Mouse (Mus musculus) MEL (cell line): ENCODE data around the gene Gm40193. TPM values are rescaled to one million over a fixed set of nuclear protein-coding genes. Genes with fewer than 3 reads are reported as not detected.

ENCODE experiments used
- DNase-seq: peaks from one replicate; pipeline ENCODE4 v3.0.0; 2011; ENCODE audit warnings: low read depth, low spot score
- H3K27ac ChIP-seq: 2 replicates; pipeline ENCODE4 v1.5.1; 2012; ENCODE audit warnings: low read depth, mild to moderate bottlenecking, control low read depth, low read length, moderate library complexity; ENCODE audit not compliant: control insufficient read depth
- H3K27me3 ChIP-seq, 2 experiments: fragments of 150-350 bp in 1 of 2; sonication (generic) in 1 of 2; 2 replicates each; pipeline ENCODE4 v1.6.1; 2012; ENCODE audit warnings: low read length in 2 of 2, mild to moderate bottlenecking in 2 of 2, improper control_type of control experiment in 1 of 2, moderate library complexity in 1 of 2; ENCODE audit not compliant: insufficient read depth in 2 of 2, control insufficient read depth in 1 of 2
- H3K36me3 ChIP-seq, 2 experiments: 2 replicates each; pipeline ENCODE4 v1.6.1; 2012 to 2014; ENCODE audit warnings: low read length in 2 of 2, improper control_type of control experiment in 1 of 2, inconsistent platforms in 1 of 2, mild to moderate bottlenecking in 1 of 2; ENCODE audit not compliant: insufficient read depth in 2 of 2, control insufficient read depth in 1 of 2
- H3K4me1 ChIP-seq, 2 experiments: fragments of 150-350 bp in 1 of 2; sonication (generic) in 1 of 2; 2 replicates each; pipeline ENCODE4 v1.6.1; 2012; ENCODE audit warnings: low read length in 2 of 2, improper control_type of control experiment in 1 of 2, mild to moderate bottlenecking in 1 of 2; ENCODE audit not compliant: insufficient read depth in 2 of 2, control insufficient read depth in 1 of 2
- H3K4me3 ChIP-seq, 2 experiments: fragments of 150-350 bp in 1 of 2; sonication (generic) in 1 of 2; 2 replicates each; pipeline ENCODE4 v1.5.1; 2012; ENCODE audit warnings: low read depth in 2 of 2, low read length in 2 of 2, mild to moderate bottlenecking in 2 of 2, moderate library complexity in 2 of 2, control low read depth in 1 of 2, improper control_type of control experiment in 1 of 2; ENCODE audit not compliant: control insufficient read depth in 1 of 2, insufficient read depth in 1 of 2
- H3K79me2 ChIP-seq: 2 replicates; pipeline ENCODE4 v1.6.1; 2012; ENCODE audit warnings: mild to moderate bottlenecking, low read length, moderate library complexity; ENCODE audit not compliant: control insufficient read depth, poor library complexity, insufficient read depth
- H3K9ac ChIP-seq: 2 replicates; pipeline ENCODE4 v1.6.1; 2012; ENCODE audit warnings: low read depth, mild to moderate bottlenecking, control low read depth, low read length, moderate library complexity; ENCODE audit not compliant: control insufficient read depth, poor library complexity, severe bottlenecking
- H3K9me3 ChIP-seq: fragments of 150-350 bp; sonication (generic); replicated peaks from 2 replicates; pipeline ENCODE4 v1.6.1; 2012; ENCODE audit warnings: mild to moderate bottlenecking, low read length, improper control_type of control experiment, moderate library complexity; ENCODE audit not compliant: insufficient read depth
- CTCF ChIP-seq, 3 experiments: IDR thresholded peaks in 2 of 3; conservative IDR thresholded peaks in 1 of 3; 2 replicates each; pipeline ENCODE4 v1.5.1; 2011 to 2012; ENCODE audit warnings: low read length in 3 of 3, low read depth in 2 of 3, mild to moderate bottlenecking in 2 of 3, improper control_type of control experiment in 1 of 3, inconsistent platforms in 1 of 3, mixed read lengths in 1 of 3, moderate library complexity in 1 of 3; ENCODE audit not compliant: control insufficient read depth in 1 of 3, insufficient read depth in 1 of 3, poor library complexity in 1 of 3, severe bottlenecking in 1 of 3
- ELF1 ChIP-seq: IDR thresholded peaks from 2 replicates; pipeline ENCODE4 v1.6.1; 2014; ENCODE audit warnings: low read depth, mild to moderate bottlenecking, inconsistent platforms, low read length, improper control_type of control experiment, moderate library complexity
- EP300 ChIP-seq, 2 experiments: IDR thresholded peaks; 2 replicates each; pipeline ENCODE4 v1.6.1; 2011; ENCODE audit warnings: improper control_type of control experiment in 2 of 2, low read length in 2 of 2, low read depth in 1 of 2, mild to moderate bottlenecking in 1 of 2
- ETS1 ChIP-seq: IDR thresholded peaks from 2 replicates; pipeline ENCODE4 v1.6.1; 2012; ENCODE audit warnings: low read depth, mild to moderate bottlenecking, inconsistent platforms, low read length, improper control_type of control experiment, moderate library complexity
- GABPA ChIP-seq: IDR thresholded peaks from 2 replicates; pipeline ENCODE4 v1.6.1; 2012; ENCODE audit warnings: low read depth, mild to moderate bottlenecking, inconsistent platforms, low read length, improper control_type of control experiment, moderate library complexity
- GATA1 ChIP-seq: IDR thresholded peaks from 2 replicates; pipeline ENCODE4 v1.6.1; 2011; ENCODE audit warnings: low read depth, low read length, improper control_type of control experiment
- MAX ChIP-seq: IDR thresholded peaks from 2 replicates; pipeline ENCODE4 v1.6.1; 2011; ENCODE audit warnings: low read length, improper control_type of control experiment
- MEF2A ChIP-seq: IDR thresholded peaks from 2 replicates; pipeline ENCODE4 v1.6.1; 2014; ENCODE audit warnings: low read depth, mild to moderate bottlenecking, inconsistent platforms, low read length, improper control_type of control experiment; ENCODE audit not compliant: poor library complexity, insufficient replicate concordance, severe bottlenecking; ENCODE audit errors: extremely low read depth
- MYC ChIP-seq: IDR thresholded peaks from 2 replicates; pipeline ENCODE4 v1.6.1; 2011; ENCODE audit warnings: low read depth, mild to moderate bottlenecking, low read length, improper control_type of control experiment, moderate library complexity
- POLR2AphosphoS2 ChIP-seq: IDR thresholded peaks from 2 replicates; pipeline ENCODE4 v1.6.1; 2011; ENCODE audit warnings: low read length, improper control_type of control experiment
- RAD21 ChIP-seq: IDR thresholded peaks from 2 replicates; pipeline ENCODE4 v1.6.1; 2011; ENCODE audit warnings: mild to moderate bottlenecking, low read depth, low read length, improper control_type of control experiment
- SIN3A ChIP-seq: IDR thresholded peaks from 2 replicates; pipeline ENCODE4 v1.6.1; 2012; ENCODE audit warnings: low read length, improper control_type of control experiment, inconsistent platforms
- TAL1 ChIP-seq: IDR thresholded peaks from 2 replicates; pipeline ENCODE4 v1.6.1; 2012; ENCODE audit warnings: mild to moderate bottlenecking, inconsistent platforms, low read length, moderate library complexity, mixed read lengths
- USF2 ChIP-seq, 2 experiments: IDR thresholded peaks; 2 replicates each; pipeline ENCODE4 v1.6.1; 2011 to 2012; ENCODE audit warnings: improper control_type of control experiment in 2 of 2, low read length in 2 of 2, borderline replicate concordance in 1 of 2, inconsistent platforms in 1 of 2, low read depth in 1 of 2, mild to moderate bottlenecking in 1 of 2; ENCODE audit not compliant: insufficient read depth in 1 of 2
- polyA plus RNA-seq, 2 experiments: library from polyadenylated mRNA; stranded (reverse) in 1 of 2; unstranded in 1 of 2; fragments of >175 nt in 1 of 2; fragments of >200 nt in 1 of 2; gene quantifications; 2 replicates each; pipeline versions ENCODE4 v1.2.1 to v1.2.4; 2012; ENCODE audit warnings: low replicate concordance in 2 of 2, low read depth in 1 of 2; ENCODE audit not compliant: insufficient read length in 2 of 2, insufficient read depth in 1 of 2, missing spikeins in 1 of 2
- total RNA-seq: library from RNA; depleted of rRNA; stranded (reverse); fragments of 300-350 nt; gene quantifications from 2 replicates; pipeline ENCODE4 v1.2.3, GENCODE M21; 2012

The Gm40193 gene
- total and polyA plus RNA-seq, 3 experiments, result not detected

DNA sequence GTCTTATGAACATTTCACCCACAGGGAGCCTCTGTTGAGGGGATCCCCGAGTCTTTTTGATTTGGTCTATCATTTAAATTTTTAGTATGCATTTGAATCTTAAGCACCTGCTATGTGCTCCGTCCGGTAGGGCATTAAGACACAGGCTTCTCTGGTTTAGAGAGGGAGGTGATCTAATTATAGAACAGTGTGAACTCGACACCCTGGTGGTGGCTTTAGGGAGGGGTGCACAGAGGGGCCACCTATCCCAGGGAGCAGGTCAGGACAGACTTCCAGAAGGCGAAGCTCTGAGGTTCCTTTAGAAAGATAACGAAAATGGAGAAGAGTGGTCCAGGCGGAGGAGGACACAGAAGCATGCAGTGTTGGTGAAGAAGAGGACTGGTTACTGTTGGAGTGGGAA, 11.8 kb upstream of the Gm40193 start:
- Histone ChIP-seq H3K4me1 (peaks cover 0 to 3% of the 10 kb centered on the region in 2 experiments; a peak in 2 of 4 replicates), H3K9ac (no peak overlapping the region), H3K4me3 (no peak overlapping the region), H3K27ac (no peak overlapping the region), H3K9me3 (no peaks in the 10 kb centered on the region), H3K27me3 (peaks cover 16 to 17% of the 10 kb centered on the region in 2 experiments), H3K36me3 (no peaks in the 10 kb centered on the region), H3K79me2 (no peaks in the 10 kb centered on the region; the same call in 1 of the 2 replicates)
- DNase-seq, result no peak
- TF ChIP-seq MAX (no peak), ELF1 (no peak), SIN3A (no peak), USF2 (IDR thresholded peaks at IDR 0.05; ENCODE audit: borderline replicate concordance in 1 of 2, insufficient read depth in 1 of 2, low read depth in 1 of 2, low read length in 2 of 2) (no peak), ETS1 (no peak), CTCF (IDR thresholded peaks at IDR 0.05 in 2 of 3, conservative IDR thresholded peaks at IDR 0.05 in 1 of 3; ENCODE audit: control insufficient read depth in 1 of 3, insufficient read depth in 1 of 3, low read depth in 2 of 3, low read length in 3 of 3, poor library complexity in 1 of 3, severe bottlenecking in 1 of 3) (no peak), MEF2A (no peak), TAL1 (no peak)

- TF ChIP-seq POLR2AphosphoS2 (no peak), MYC (no peak), CTCF (IDR thresholded peaks at IDR 0.05 in 2 of 3, conservative IDR thresholded peaks at IDR 0.05 in 1 of 3; ENCODE audit: control insufficient read depth in 1 of 3, insufficient read depth in 1 of 3, low read depth in 2 of 3, low read length in 3 of 3, poor library complexity in 1 of 3, severe bottlenecking in 1 of 3) (no peak), ELF1 (no peak), GABPA (no peak), GATA1 (no peak), SIN3A (no peak), RAD21 (no peak), EP300 (IDR thresholded peaks at IDR 0.05; ENCODE audit: low read depth in 1 of 2, low read length in 2 of 2) (no peak)
Observed at GRCm38 (mm10) chr11:70541415-70541814, 8.7 kb upstream of the Gm40193 start.

More at GRCm38 (mm10) chr11:70541415-70541814, 8.7 kb upstream of the Gm40193 start:
- peaks cover 13 to 14% of the 10 kb centered on the region in 2 experiments for H3K27me3 ChIP-seq
- no peak overlapping the region for H3K4me3 ChIP-seq
- H3K9me3 ChIP-seq, result no peaks in the 10 kb centered on the region
- DNase-seq, result no peak
- no peaks in the 10 kb centered on the region; the same call in 1 of the 2 replicates for H3K79me2 ChIP-seq
- H3K36me3 ChIP-seq, result no peaks in the 10 kb centered on the region
- H3K4me1 ChIP-seq, result peaks cover 0 to 3% of the 10 kb centered on the region in 2 experiments; a peak in 2 of 4 replicates
- H3K9ac ChIP-seq, result no peak overlapping the region
- no peak overlapping the region for H3K27ac ChIP-seq
